Mouse (Mus musculus): Measurements from ENCODE around the gene Prickle1. TPM values are rescaled to one million over a fixed set of nuclear protein-coding genes. Genes with fewer than 3 reads are reported as not detected.

Gene Prickle1
- 10 to 100 TPM; 10.8 to 18.3 (median 15.4) TPM for total RNA-seq (2022)

GRCm38 (mm10) chr15:93595746-93596145, at the start of gene Prickle1:
Gene Prickle1 (minus strand): TSS chr15:93595891.
- peak; percentile 76 for DNase-seq (ENCODE audit: low spot score)

- peak; percentile 21 for DNase-seq (ENCODE audit: low spot score)
Measured at GRCm38 (mm10) chr15:93640221-93640620, 44.5 kb upstream of the Prickle1 start.

GRCm38 (mm10) chr15:93636976-93637375, 41.3 kb upstream of the Prickle1 start:
- no peak for DNase-seq (ENCODE audit: low spot score)

- no peak for DNase-seq (ENCODE audit: low spot score)
Measured at GRCm38 (mm10) chr15:93635603-93636002, 39.9 kb upstream of the Prickle1 start.

- no peak for DNase-seq (ENCODE audit: low spot score)
Measured at GRCm38 (mm10) chr15:93634536-93634935, 38.8 kb upstream of the Prickle1 start.

GRCm38 (mm10) chr15:93630001-93630541, 34.4 kb upstream of the Prickle1 start:
- no peak for DNase-seq (ENCODE audit: low spot score)

- DNase-seq (ENCODE audit: low spot score), result no peak
Measured at GRCm38 (mm10) chr15:93629201-93629600, 33.5 kb upstream of the Prickle1 start.

GRCm38 (mm10) chr15:93627836-93628797, 32.4 kb upstream of the Prickle1 start:
- no peak for DNase-seq (ENCODE audit: low spot score)

GRCm38 (mm10) chr15:93619551-93619950, 23.9 kb upstream of the Prickle1 start:
- no peak for DNase-seq (ENCODE audit: low spot score)

GRCm38 (mm10) chr15:93618442-93619150, 22.9 kb upstream of the Prickle1 start:
- DNase-seq (ENCODE audit: low spot score), result no peak

GRCm38 (mm10) chr15:93616277-93616676, 20.6 kb upstream of the Prickle1 start:
- no peak for DNase-seq (ENCODE audit: low spot score)

- DNase-seq (ENCODE audit: low spot score), result no peak
Measured at GRCm38 (mm10) chr15:93615031-93615430, 19.3 kb upstream of the Prickle1 start.

- no peak for DNase-seq (ENCODE audit: low spot score)
Measured at GRCm38 (mm10) chr15:93613606-93614005, 17.9 kb upstream of the Prickle1 start.

GRCm38 (mm10) chr15:93611536-93612300, 16.0 kb upstream of the Prickle1 start:
- DNase-seq (ENCODE audit: low spot score), result no peak

- no peak for DNase-seq (ENCODE audit: low spot score)
Measured at GRCm38 (mm10) chr15:93610721-93611201, 15.1 kb upstream of the Prickle1 start.

- no peak for DNase-seq (ENCODE audit: low spot score)
Measured at GRCm38 (mm10) chr15:93610288-93610687, 14.6 kb upstream of the Prickle1 start.

- no peak for DNase-seq (ENCODE audit: low spot score)
Measured at GRCm38 (mm10) chr15:93602850-93603249, 7.2 kb upstream of the Prickle1 start.

GRCm38 (mm10) chr15:93601461-93602015, 5.8 kb upstream of the Prickle1 start:
- DNase-seq (ENCODE audit: low spot score), result no peak

- DNase-seq (ENCODE audit: low spot score), result no peak
Measured at GRCm38 (mm10) chr15:93596991-93597390, 1.3 kb upstream of the Prickle1 start.

- DNase-seq (ENCODE audit: low spot score), result peak; percentile 88
Measured at GRCm38 (mm10) chr15:93596285-93596684, 594 bp upstream of the Prickle1 start.
